Mouse (Mus musculus) lung, postnatal 4 days (tissue): ENCODE results near the gene Sh3d19.
A peak's percentile ranks its signal among the peaks of the same experiment; 100 is the strongest.

ENCODE experiments used
- DNase-seq, 2 experiments: peaks; one replicate each; pipeline ENCODE4 v3.0.0; 2021

The Sh3d19 gene

GRCm38 (mm10) chr3:86030566-86030965 is 59.7 kb downstream of the Sh3d19 start:
- DNase-seq, result peak in 1 of 2 experiments; percentile 28

GRCm38 (mm10) chr3:86033455-86034090 is 62.7 kb downstream of the Sh3d19 start:
- no peak for DNase-seq

GRCm38 (mm10) chr3:86037926-86038484 is 67.1 kb downstream of the Sh3d19 start:
- no peak for DNase-seq

GRCm38 (mm10) chr3:86038648-86039047 is 67.7 kb downstream of the Sh3d19 start:
- peak; percentile 19 to 46 for DNase-seq

DNA sequence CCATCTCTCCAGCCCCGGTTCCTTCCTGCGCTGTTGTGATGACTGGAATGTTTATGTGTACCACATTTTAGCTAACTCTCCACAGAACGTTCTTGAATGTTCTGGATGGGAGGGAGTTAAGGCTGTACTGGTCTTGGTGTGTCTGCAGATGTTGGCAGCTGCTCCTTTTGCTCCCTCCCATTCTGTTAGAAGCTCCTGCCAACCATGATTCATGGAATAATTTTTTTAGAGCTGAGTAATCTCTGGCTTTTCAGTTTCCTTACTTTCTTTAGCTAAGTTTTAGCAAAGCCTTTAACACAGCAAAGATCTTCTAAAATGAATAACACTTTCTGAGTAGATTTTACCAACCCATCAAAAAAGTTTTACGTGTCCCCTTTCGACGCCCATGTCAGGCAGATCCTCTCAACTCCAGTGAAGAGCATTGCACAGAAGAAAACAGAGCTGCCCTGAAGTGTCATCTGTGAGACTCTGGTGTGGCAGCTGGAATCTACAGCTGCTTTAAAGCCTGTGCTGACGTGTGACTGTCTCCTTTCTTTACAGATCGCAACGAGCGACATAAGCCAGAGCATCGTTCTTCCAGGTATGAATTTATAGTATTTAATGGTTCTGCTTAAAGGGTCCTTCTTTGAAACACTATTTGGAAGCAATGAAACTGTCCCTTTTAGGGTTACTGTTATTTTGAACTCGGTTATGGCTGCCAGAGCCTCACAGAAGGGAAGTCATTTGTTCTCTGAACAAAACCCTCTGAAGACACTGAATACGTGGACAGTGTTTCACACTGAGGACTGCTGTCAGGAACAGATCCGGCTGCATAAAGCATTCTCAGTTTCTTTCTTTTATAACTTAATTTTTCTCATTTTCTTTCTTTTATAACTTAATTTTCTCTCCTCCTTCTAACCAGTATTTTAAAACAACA is 69.6 kb downstream of the Sh3d19 start:
- peak; percentile 28 to 32 for DNase-seq

GRCm38 (mm10) chr3:86047686-86048408 is 76.9 kb downstream of the Sh3d19 start:
- no peak for DNase-seq

- no peak for DNase-seq
Measured at GRCm38 (mm10) chr3:86049041-86049440, 78.1 kb downstream of the Sh3d19 start.

- DNase-seq, result peak; percentile 39 to 66
Measured at GRCm38 (mm10) chr3:86056678-86057077, 85.8 kb downstream of the Sh3d19 start.

DNA sequence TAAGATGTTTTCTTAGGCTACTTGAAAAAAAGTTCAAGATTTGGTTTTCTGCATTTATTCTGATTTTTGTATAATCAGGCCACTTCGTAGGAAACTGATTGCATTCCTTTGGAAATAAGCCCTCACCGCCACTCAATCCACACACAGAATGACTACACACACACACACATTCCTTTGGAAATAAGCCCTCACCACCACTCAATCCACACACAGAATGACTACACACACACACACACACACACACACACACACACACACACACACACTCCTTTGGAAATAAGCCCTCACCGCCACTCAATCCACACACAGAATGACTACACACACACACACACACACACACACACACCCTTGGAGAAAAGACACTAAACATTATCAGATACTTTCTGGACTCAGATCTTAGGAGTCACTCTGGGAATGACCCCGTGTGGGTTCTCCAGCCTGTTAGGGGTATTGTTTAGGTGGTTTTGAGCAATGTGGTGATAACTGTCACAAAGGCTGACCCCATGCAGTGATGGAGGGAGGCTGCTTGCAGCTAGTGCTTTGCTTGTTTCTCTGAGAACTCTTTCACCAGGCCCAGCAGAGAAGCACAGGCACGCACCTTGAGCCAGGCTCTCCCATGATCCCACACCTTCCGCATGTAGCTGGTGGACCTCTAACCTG is 86.7 kb downstream of the Sh3d19 start:
- DNase-seq, result peak; percentile 32 to 42

- no peak for DNase-seq
Measured at GRCm38 (mm10) chr3:86069646-86070250, 98.8 kb downstream of the Sh3d19 start.

- no peak for DNase-seq
Measured at GRCm38 (mm10) chr3:86070799-86071198, 99.9 kb downstream of the Sh3d19 start.

GRCm38 (mm10) chr3:86072066-86072465 is 101.2 kb downstream of the Sh3d19 start:
- no peak for DNase-seq

DNA sequence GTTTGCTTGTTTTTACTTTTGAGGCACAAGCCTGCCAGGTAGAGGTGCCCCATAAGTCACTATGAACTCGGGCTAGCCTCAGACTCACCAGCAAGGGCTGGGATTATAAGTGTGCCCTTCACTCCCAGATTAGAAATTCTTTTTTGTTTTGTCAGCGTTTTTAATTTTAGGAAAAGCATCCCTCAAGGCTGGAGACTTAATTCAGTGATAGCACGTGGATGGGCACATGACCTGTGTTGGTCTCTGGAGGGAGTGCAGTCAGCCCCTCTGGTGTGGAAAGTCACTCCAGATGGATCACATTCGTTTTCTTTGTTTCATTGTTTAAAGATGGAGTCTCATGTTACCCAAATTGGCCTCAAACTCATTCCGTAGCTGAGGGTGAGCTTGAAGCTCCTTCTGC is 102.0 kb downstream of the Sh3d19 start:
- DNase-seq, result no peak

DNA sequence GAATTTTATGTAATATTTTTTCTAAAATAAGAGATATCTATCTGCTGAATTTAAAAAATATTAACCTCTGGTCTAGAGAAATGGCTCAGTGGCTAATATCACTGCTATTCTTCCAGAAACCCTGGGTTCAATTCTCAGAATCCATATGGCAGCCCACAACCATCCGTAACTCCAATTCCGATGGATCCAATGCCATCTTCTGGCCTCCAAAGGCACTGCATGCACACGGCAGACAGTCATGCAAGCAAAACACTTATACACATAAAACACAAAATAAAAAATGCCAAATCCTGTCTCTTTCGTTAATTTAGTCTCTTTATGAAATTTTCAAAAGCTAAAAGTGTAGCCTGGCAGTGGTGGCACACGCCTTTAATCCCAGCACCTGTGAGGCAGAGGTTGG is 104.7 kb downstream of the Sh3d19 start:
- no peak for DNase-seq

DNA sequence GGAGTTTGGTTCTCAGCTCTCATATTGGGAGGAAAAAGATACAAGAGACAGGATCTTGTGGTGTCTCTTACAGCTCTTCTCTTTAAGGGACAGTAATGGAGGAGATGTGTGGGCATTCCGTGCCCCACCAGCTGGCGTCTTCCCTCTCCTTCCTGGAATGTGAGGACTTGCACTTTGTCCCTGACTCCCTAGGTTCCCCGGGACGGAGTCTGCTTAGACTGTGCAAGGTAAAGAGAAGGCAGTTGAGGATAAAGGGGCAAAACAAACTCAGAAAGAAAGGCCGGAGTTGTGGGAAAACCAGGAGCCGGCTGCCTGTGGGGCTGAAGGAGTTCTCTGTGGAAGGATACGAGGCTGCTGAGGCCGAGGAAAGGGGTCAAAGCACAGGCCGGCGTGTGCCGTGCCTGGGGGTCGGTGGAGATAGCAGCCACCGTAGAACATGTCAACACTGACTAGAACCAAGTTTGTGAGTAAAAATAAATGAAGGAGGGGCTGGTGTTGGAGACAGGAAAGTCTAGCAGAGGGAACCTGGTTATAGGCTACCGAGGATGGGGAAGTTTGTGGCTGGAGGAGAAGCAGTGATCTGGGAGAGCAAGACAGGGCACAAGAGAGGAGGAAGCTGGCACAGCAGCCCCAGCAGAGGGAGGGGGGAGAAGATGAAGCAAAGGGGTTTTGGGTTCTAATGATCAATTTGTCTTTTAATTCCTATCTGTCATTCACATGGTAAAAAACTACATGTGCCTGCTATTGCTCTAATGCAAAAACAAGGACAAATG is 105.8 kb downstream of the Sh3d19 start:
- DNase-seq, result no peak

GRCm38 (mm10) chr3:86083051-86083450 is 112.1 kb downstream of the Sh3d19 start:
- DNase-seq, result no peak

DNA sequence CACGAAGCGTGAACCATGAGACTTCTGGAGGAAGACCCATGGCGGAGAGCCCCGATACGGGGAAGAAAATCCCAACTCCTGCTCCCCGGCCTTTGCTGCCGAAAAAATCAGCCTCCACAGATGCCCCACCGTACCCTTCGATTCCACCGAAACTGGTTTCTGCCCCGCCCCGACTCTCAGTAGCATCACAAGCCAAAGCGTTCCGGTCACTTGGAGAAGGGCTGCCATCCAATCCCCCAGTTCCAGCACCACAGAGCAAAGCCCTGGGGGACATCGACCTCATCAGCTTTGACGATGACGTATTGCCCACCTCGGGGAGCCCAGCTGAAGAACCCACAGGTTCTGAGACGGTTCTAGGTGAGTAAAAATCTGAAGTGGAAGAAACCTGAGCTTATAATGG is 114.1 kb downstream of the Sh3d19 start:
- DNase-seq, result no peak

GRCm38 (mm10) chr3:86087872-86088271 is 117.0 kb downstream of the Sh3d19 start:
- DNase-seq, result no peak

- DNase-seq, result no peak
Measured at GRCm38 (mm10) chr3:86093213-86093845, 122.4 kb downstream of the Sh3d19 start.

GRCm38 (mm10) chr3:86093907-86094306 is 123.0 kb downstream of the Sh3d19 start:
- no peak for DNase-seq

DNA sequence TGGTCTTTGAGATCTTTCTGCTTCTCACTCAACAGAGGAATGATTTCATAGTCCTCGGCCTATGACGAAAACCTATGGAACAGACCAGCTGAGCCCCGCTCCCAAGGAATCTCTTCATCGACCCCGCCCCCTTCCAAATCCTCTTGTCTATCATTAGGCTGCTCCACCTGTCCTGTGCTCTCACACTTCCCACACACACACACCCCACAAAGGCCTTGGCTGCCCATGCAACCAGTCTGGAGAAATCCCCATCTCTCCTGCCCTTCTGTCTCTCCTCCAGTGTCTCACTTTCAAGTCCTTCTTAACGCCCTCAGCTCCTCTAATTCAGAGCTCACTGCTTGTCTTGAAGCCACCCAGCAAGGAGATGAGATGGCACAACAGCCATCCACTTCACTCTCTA is 131.0 kb downstream of the Sh3d19 start:
- no peak for DNase-seq
